In genomic region chr4:88867366-88867925, GRCm38 (mm10) we compare ENCODE assay signal across 8 mouse cellular contexts. TPM values are rescaled to one million over a fixed set of nuclear protein-coding genes. Genes with fewer than 3 reads are reported as not detected.
DNase-seq lines count a peak whose midpoint lies in the region; ATAC-seq and TF ChIP-seq lines count a peak whose summit lies in the region.

No protein-coding gene starts in this region.

- peak; percentile 88 for TF ChIP-seq RAD21 in CH12.LX (IDR thresholded peaks at IDR 0.05; ENCODE audit: low read depth, low read length)

- peak overlapping the region; percentile 41 for H3K9ac ChIP-seq in CH12.LX (ENCODE audit: insufficient read depth, low read depth)
- peak overlapping the region; percentile 48 for H3K9ac ChIP-seq in heart, embryonic 15.5 days
- H3K9ac ChIP-seq in liver, embryonic 15.5 days = peak overlapping the region; percentile 45
- no peak overlapping the region for H3K9ac ChIP-seq in neural tube, embryonic 11.5 days (ENCODE audit: low read length)
- H3K9ac ChIP-seq in stomach, embryonic 16.5 days (ENCODE audit: low read length) = peak overlapping the region; percentile 60; the same call in 1 of the 2 replicates

- ATAC-seq in heart, embryonic 15.5 days (replicated peaks; ENCODE audit: insufficient number of reproducible peaks, insufficient read depth, low FRiP score, low read depth) = peak; percentile 12; the same call in 1 of the 2 replicates
- peak; percentile 55; the same call in 1 of the 2 replicates for ATAC-seq in liver, embryonic 15.5 days (ENCODE audit: insufficient read depth)
- peak; percentile 67 for ATAC-seq in neural tube, embryonic 11.5 days (ENCODE audit: insufficient read depth, low FRiP score, low TSS enrichment)
- ATAC-seq in stomach, embryonic 16.5 days (ENCODE audit: insufficient read depth, low FRiP score) = no peak; the same call in 1 of the 2 replicates

- in situ Hi-C loops in CH12.LX (cut with MboI; ENCODE audit: low pct_ligation_motif_present, low pct_unique_long_range_greater_than_20kb, low sequenced_read_pairs) = no loop called here

- H3K36me3 ChIP-seq in CH12.LX (replicated peaks in 1 of 2; ENCODE audit: control insufficient read depth in 1 of 2, insufficient read depth in 1 of 2, low read length in 1 of 2) = no peaks in the 10 kb centered on the region
- no peaks in the 10 kb centered on the region for H3K36me3 ChIP-seq in forebrain, embryonic 10.5 days (replicated peaks)
- no peaks in the 10 kb centered on the region for H3K36me3 ChIP-seq in heart, embryonic 15.5 days
- H3K36me3 ChIP-seq in liver, embryonic 15.5 days (replicated peaks) = no peaks in the 10 kb centered on the region
- H3K36me3 ChIP-seq in neural tube, embryonic 11.5 days (ENCODE audit: control insufficient read depth, insufficient read depth, low read length) = no peaks in the 10 kb centered on the region
- H3K36me3 ChIP-seq in stomach, embryonic 16.5 days (ENCODE audit: control insufficient read depth, insufficient read depth, low read length) = no peaks in the 10 kb centered on the region

- dilution Hi-C loops in CH12.LX (cut with MboI; ENCODE audit: extremely low pct_ligation_motif_present, extremely low pct_unique_long_range_greater_than_20kb, low sequenced_read_pairs) = no loop called here

- H3K4me1 ChIP-seq in CH12.LX (ENCODE audit: control insufficient read depth in 1 of 2, insufficient read depth in 2 of 2) = peaks cover 0 to 32% of the 10 kb centered on the region in 2 experiments; a peak in 2 of 4 replicates
- peaks cover 33% of the 10 kb centered on the region for H3K4me1 ChIP-seq in forebrain, embryonic 10.5 days
- H3K4me1 ChIP-seq in heart, embryonic 15.5 days (replicated peaks) = 0 out of 2 replicates have a peak, but pooled peaks cover 6% of the 10 kb centered on the region
- H3K4me1 ChIP-seq in liver, embryonic 15.5 days (replicated peaks) = peaks cover 17% of the 10 kb centered on the region
- H3K4me1 ChIP-seq in neural tube, embryonic 11.5 days (ENCODE audit: control insufficient read depth, insufficient read depth, low read length) = no peaks in the 10 kb centered on the region
- peaks cover 3% of the 10 kb centered on the region; the same call in 1 of the 2 replicates for H3K4me1 ChIP-seq in stomach, embryonic 16.5 days (ENCODE audit: control insufficient read depth, insufficient read depth, low read length)

- no peak for TF ChIP-seq POLR2A in CH12.LX (IDR thresholded peaks at IDR 0.05; ENCODE audit: low read depth, low read length)

- H3K4me3 ChIP-seq in CH12.LX (replicated peaks in 1 of 3; ENCODE audit: low read depth in 2 of 3, low read length in 2 of 3, poor library complexity in 1 of 3) = peak overlapping the region; percentile 57 to 65 (median 64)
- peak overlapping the region; percentile 64 for H3K4me3 ChIP-seq in forebrain, embryonic 10.5 days
- peak overlapping the region; percentile 62 for H3K4me3 ChIP-seq in heart, embryonic 15.5 days
- peak overlapping the region; percentile 62 for H3K4me3 ChIP-seq in liver, embryonic 15.5 days (replicated peaks)
- H3K4me3 ChIP-seq in neural tube, embryonic 11.5 days (ENCODE audit: low read depth, low read length) = peak overlapping the region; percentile 46
- peak overlapping the region; percentile 54 for H3K4me3 ChIP-seq in stomach, embryonic 16.5 days (replicated peaks; ENCODE audit: low read length)

- H3K79me2 ChIP-seq in CH12.LX (replicated peaks; ENCODE audit: control insufficient read depth, extremely low read depth, insufficient read depth, poor library complexity, severe bottlenecking) = no peaks in the 10 kb centered on the region

- H3K9me3 ChIP-seq in CH12.LX (replicated peaks; ENCODE audit: low read length) = peaks cover 2% of the 10 kb centered on the region
- no peaks in the 10 kb centered on the region for H3K9me3 ChIP-seq in forebrain, embryonic 10.5 days
- no peaks in the 10 kb centered on the region for H3K9me3 ChIP-seq in heart, embryonic 15.5 days (replicated peaks)
- no peaks in the 10 kb centered on the region for H3K9me3 ChIP-seq in liver, embryonic 15.5 days (replicated peaks)
- no peaks in the 10 kb centered on the region for H3K9me3 ChIP-seq in neural tube, embryonic 11.5 days (ENCODE audit: control insufficient read depth, low read length)
- no peaks in the 10 kb centered on the region for H3K9me3 ChIP-seq in stomach, embryonic 16.5 days (replicated peaks; ENCODE audit: control insufficient read depth, low read length)

- peak; percentile 80 to 94 for TF ChIP-seq CTCF in CH12.LX (conservative IDR thresholded peaks at IDR 0.05 in 1 of 2, IDR thresholded peaks at IDR 0.05 in 1 of 2; ENCODE audit: low read depth in 2 of 2, low read length in 2 of 2)

- under 1% methylated on average over 8 of the region's 8 CpGs for WGBS in forebrain, embryonic 10.5 days
- under 1% methylated on average over 8 of the region's 8 CpGs for WGBS in heart, embryonic 15.5 days
- 0% methylated on average over 8 of the region's 8 CpGs for WGBS in liver, embryonic 15.5 days (ENCODE audit: insufficient replicate concordance)
- 4% methylated on average over 8 of the region's 8 CpGs for WGBS in neural tube, embryonic 11.5 days
- 3% methylated on average over 8 of the region's 8 CpGs for WGBS in stomach, embryonic 16.5 days

- peak; percentile 75 for DNase-seq in CH12.LX (ENCODE audit: extremely low read depth)
- peak; percentile 77 for DNase-seq in c-Kit-positive CD71-negative TER-119-negative erythroid progenitor cells, embryonic 14.5 days (ENCODE audit: low read depth)
- DNase-seq in forebrain, embryonic 10.5 days (ENCODE audit: extremely low spot score, low spot score) = peak; percentile 84
- DNase-seq in kidney, postnatal 14 days = peak; percentile 78
- DNase-seq in neural tube, embryonic 11.5 days (ENCODE audit: low spot score) = peak; percentile 82

- H3K27ac ChIP-seq in CH12.LX (ENCODE audit: insufficient read depth, low read depth) = no peak overlapping the region
- H3K27ac ChIP-seq in forebrain, embryonic 10.5 days = peak overlapping the region; percentile 72; the same call in 1 of the 2 replicates
- peak overlapping the region; percentile 43 for H3K27ac ChIP-seq in heart, embryonic 15.5 days
- H3K27ac ChIP-seq in liver, embryonic 15.5 days (replicated peaks) = no peak overlapping the region
- no peak overlapping the region for H3K27ac ChIP-seq in neural tube, embryonic 11.5 days (ENCODE audit: low read depth, low read length)
- H3K27ac ChIP-seq in stomach, embryonic 16.5 days (ENCODE audit: low read length) = no peak overlapping the region

- no peak for TF ChIP-seq EP300 in CH12.LX (IDR thresholded peaks at IDR 0.05; ENCODE audit: low read length)

- H3K27me3 ChIP-seq in CH12.LX (replicated peaks) = peaks cover 31% of the 10 kb centered on the region
- peaks cover 49% of the 10 kb centered on the region for H3K27me3 ChIP-seq in forebrain, embryonic 10.5 days (ENCODE audit: poor library complexity, severe bottlenecking)
- H3K27me3 ChIP-seq in heart, embryonic 15.5 days = peaks cover 16% of the 10 kb centered on the region
- peaks cover 20% of the 10 kb centered on the region for H3K27me3 ChIP-seq in liver, embryonic 15.5 days
- H3K27me3 ChIP-seq in neural tube, embryonic 11.5 days (ENCODE audit: control insufficient read depth, insufficient read depth, low read length) = no peaks in the 10 kb centered on the region
- 0 out of 2 replicates have a peak, but pooled peaks cover 3% of the 10 kb centered on the region for H3K27me3 ChIP-seq in stomach, embryonic 16.5 days (ENCODE audit: control insufficient read depth, insufficient read depth, low read length)

- H3K4me2 ChIP-seq in CH12.LX (ENCODE audit: insufficient read depth, low read depth, poor library complexity, severe bottlenecking) = peak overlapping the region; percentile 86
- peak overlapping the region; percentile 95 for H3K4me2 ChIP-seq in heart, embryonic 15.5 days
- peak overlapping the region; percentile 90 for H3K4me2 ChIP-seq in liver, embryonic 15.5 days
- H3K4me2 ChIP-seq in neural tube, embryonic 11.5 days (ENCODE audit: low read depth) = peak overlapping the region; percentile 75
- peak overlapping the region; percentile 73 for H3K4me2 ChIP-seq in stomach, embryonic 16.5 days (ENCODE audit: low read depth, low read length)

RNA-seq across cellular contexts. Expression of gene Ifne, which starts 12.6 kb away (rescaled TPM):
- total RNA-seq in CH12.LX (2012; rRNA removed) (not detected in 2 replicates), CH12.LX (2014; rRNA removed) (not detected in 2 replicates)
- polyA plus RNA-seq in CH12.LX (2012; ENCODE audit: insufficient read length, low read depth) = not detected in 2 replicates
- not detected in 2 replicates for polyA plus RNA-seq in forebrain, embryonic 10.5 days (2016; fragmentation: Nextera tagmentation; extraction: Ambion mirVana)
- not detected in 2 replicates for polyA plus RNA-seq in heart, embryonic 15.5 days (2015; fragmentation: Nextera tagmentation; extraction: Ambion mirVana)
- polyA plus RNA-seq in liver, embryonic 15.5 days (2015; fragmentation: Nextera tagmentation; extraction: Ambion mirVana) = not detected in 2 replicates
- not detected in 2 replicates for polyA plus RNA-seq in neural tube, embryonic 11.5 days (2014; fragmentation: Nextera tagmentation; extraction: Ambion mirVana)
- polyA plus RNA-seq in stomach, embryonic 16.5 days (2015; fragmentation: Nextera tagmentation; extraction: Ambion mirVana) = not detected in 2 replicates

RNA-seq across cellular contexts. Expression of gene Ifna1, which starts 17.6 kb away (rescaled TPM):
- not detected in 2 replicates for total RNA-seq in CH12.LX (2012; rRNA removed)
- total RNA-seq in CH12.LX (2014; rRNA removed) = not detected in 2 replicates
- not detected in 2 replicates for polyA plus RNA-seq in CH12.LX (2012; ENCODE audit: insufficient read length, low read depth)
- polyA plus RNA-seq in forebrain, embryonic 10.5 days (2016; fragmentation: Nextera tagmentation; extraction: Ambion mirVana) = not detected in 2 replicates
- not detected in 2 replicates for polyA plus RNA-seq in heart, embryonic 15.5 days (2015; fragmentation: Nextera tagmentation; extraction: Ambion mirVana)
- not detected in 2 replicates for polyA plus RNA-seq in liver, embryonic 15.5 days (2015; fragmentation: Nextera tagmentation; extraction: Ambion mirVana)
- not detected in 2 replicates for polyA plus RNA-seq in neural tube, embryonic 11.5 days (2014; fragmentation: Nextera tagmentation; extraction: Ambion mirVana)
- not detected in 2 replicates for polyA plus RNA-seq in stomach, embryonic 16.5 days (2015; fragmentation: Nextera tagmentation; extraction: Ambion mirVana)

RNA-seq across cellular contexts. Expression of gene Ifna4, which starts 25.8 kb away (rescaled TPM):
- not detected in 2 replicates for total RNA-seq in CH12.LX (2012; rRNA removed)
- not detected in 2 replicates for total RNA-seq in CH12.LX (2014; rRNA removed)
- polyA plus RNA-seq in CH12.LX (2012; ENCODE audit: insufficient read length, low read depth) = not detected in 2 replicates
- not detected in 2 replicates for polyA plus RNA-seq in forebrain, embryonic 10.5 days (2016; fragmentation: Nextera tagmentation; extraction: Ambion mirVana)
- polyA plus RNA-seq in heart, embryonic 15.5 days (2015; fragmentation: Nextera tagmentation; extraction: Ambion mirVana) = not detected in 2 replicates
- polyA plus RNA-seq in liver, embryonic 15.5 days (2015; fragmentation: Nextera tagmentation; extraction: Ambion mirVana) = not detected in 2 replicates
- not detected in 2 replicates for polyA plus RNA-seq in neural tube, embryonic 11.5 days (2014; fragmentation: Nextera tagmentation; extraction: Ambion mirVana)
- polyA plus RNA-seq in stomach, embryonic 16.5 days (2015; fragmentation: Nextera tagmentation; extraction: Ambion mirVana) = not detected in 2 replicates

RNA-seq across cellular contexts. Expression of gene Ifna5, which starts 32.1 kb away (rescaled TPM):
- total RNA-seq in CH12.LX (2012; rRNA removed) = not detected in 2 replicates
- total RNA-seq in CH12.LX (2014; rRNA removed) = not detected in 2 replicates
- polyA plus RNA-seq in CH12.LX (2012; ENCODE audit: insufficient read length, low read depth) = not detected in 2 replicates
- not detected in 2 replicates for polyA plus RNA-seq in forebrain, embryonic 10.5 days (2016; fragmentation: Nextera tagmentation; extraction: Ambion mirVana)
- not detected in 2 replicates for polyA plus RNA-seq in heart, embryonic 15.5 days (2015; fragmentation: Nextera tagmentation; extraction: Ambion mirVana)
- not detected in 2 replicates for polyA plus RNA-seq in liver, embryonic 15.5 days (2015; fragmentation: Nextera tagmentation; extraction: Ambion mirVana)
- polyA plus RNA-seq in neural tube, embryonic 11.5 days (2014; fragmentation: Nextera tagmentation; extraction: Ambion mirVana) = not detected in 2 replicates
- not detected in 2 replicates for polyA plus RNA-seq in stomach, embryonic 16.5 days (2015; fragmentation: Nextera tagmentation; extraction: Ambion mirVana)

RNA-seq across cellular contexts. Expression of gene Ifna6, which starts 40.2 kb away (rescaled TPM):
- total RNA-seq in CH12.LX (2012; rRNA removed) = not detected in 2 replicates
- total RNA-seq in CH12.LX (2014; rRNA removed) = not detected in 2 replicates
- polyA plus RNA-seq in CH12.LX (2012; ENCODE audit: insufficient read length, low read depth) = not detected in 2 replicates
- not detected in 2 replicates for polyA plus RNA-seq in forebrain, embryonic 10.5 days (2016; fragmentation: Nextera tagmentation; extraction: Ambion mirVana)
- not detected in 2 replicates for polyA plus RNA-seq in heart, embryonic 15.5 days (2015; fragmentation: Nextera tagmentation; extraction: Ambion mirVana)
- polyA plus RNA-seq in liver, embryonic 15.5 days (2015; fragmentation: Nextera tagmentation; extraction: Ambion mirVana) = not detected in 2 replicates
- not detected in 2 replicates for polyA plus RNA-seq in neural tube, embryonic 11.5 days (2014; fragmentation: Nextera tagmentation; extraction: Ambion mirVana)
- polyA plus RNA-seq in stomach, embryonic 16.5 days (2015; fragmentation: Nextera tagmentation; extraction: Ambion mirVana) = not detected in 2 replicates

Comparison
In these comparisons a context has a peak if more than half of its experiments do, and no peak if none do; other contexts are left out.
1. H3K27ac ChIP-seq: peak in forebrain, embryonic 10.5 days (single experiment) and heart, embryonic 15.5 days (single experiment); none in CH12.LX (single experiment), liver, embryonic 15.5 days (single experiment), neural tube, embryonic 11.5 days (single experiment) and stomach, embryonic 16.5 days (single experiment).
2. Peak in every context shown above with its lines, with median percentiles within 50 percentile points of each other: DNase-seq, H3K4me2 ChIP-seq and H3K4me3 ChIP-seq.